Mouse (Mus musculus) testis, adult 2 months (tissue): ENCODE data around the gene Adgra1.

Experiments used
- CTCF ChIP-seq: fragments of 200-500 bp; IDR thresholded peaks from 2 replicates; pipeline ENCODE4 v1.5.1; 2012; ENCODE audit warnings: low read depth, mild to moderate bottlenecking, inconsistent platforms, low read length, moderate library complexity; ENCODE audit not compliant: control insufficient read depth, insufficient read depth, insufficient replicate concordance
- POLR2A ChIP-seq: fragments of 200-500 bp; IDR thresholded peaks from 2 replicates; pipeline ENCODE4 v1.6.1; 2012; ENCODE audit warnings: low read depth, mild to moderate bottlenecking, inconsistent platforms, low read length, moderate library complexity; ENCODE audit not compliant: control insufficient read depth

GRCm38 (mm10) chr7:139813577-139814207 lies 20.3 kb upstream of the Adgra1 start:
- TF ChIP-seq POLR2A: no peak
- no peak for TF ChIP-seq CTCF
